Mouse (Mus musculus) heart, embryonic 10.5 days (tissue): ENCODE measurements around the gene Myo10. TPM values are rescaled to one million over a fixed set of nuclear protein-coding genes. Genes with fewer than 3 reads are reported as not detected.
A peak's percentile ranks its signal among the peaks of the same experiment; 100 is the strongest.

Experiments
- DNase-seq: peaks from one replicate; pipeline ENCODE4 v3.0.0-alpha.2; 2017; ENCODE audit warnings: low spot score
- H3K27ac ChIP-seq: fragments of 300-500 bp; sonication (generic); 2 replicates; pipeline ENCODE4 v1.5.1; 2016; ENCODE audit warnings: mild to moderate bottlenecking
- H3K27me3 ChIP-seq: fragments of 300-500 bp; sonication (generic); 2 replicates; pipeline ENCODE4 v1.6.1; 2016; ENCODE audit warnings: mild to moderate bottlenecking; ENCODE audit not compliant: poor library complexity, insufficient read depth, severe bottlenecking
- H3K36me3 ChIP-seq: fragments of 300-500 bp; sonication (generic); 2 replicates; pipeline ENCODE4 v1.6.1; 2016; ENCODE audit warnings: mild to moderate bottlenecking, moderate library complexity
- H3K4me1 ChIP-seq: fragments of 300-500 bp; sonication (generic); 2 replicates; pipeline ENCODE4 v1.6.1; 2016; ENCODE audit warnings: mild to moderate bottlenecking
- H3K4me3 ChIP-seq: fragments of 300-500 bp; sonication (generic); 2 replicates; pipeline ENCODE4 v1.5.1; 2016; ENCODE audit warnings: mild to moderate bottlenecking, moderate library complexity
- H3K9me3 ChIP-seq: fragments of 300-500 bp; sonication (generic); 2 replicates; pipeline ENCODE4 v1.6.1; 2016; ENCODE audit warnings: mild to moderate bottlenecking, moderate library complexity
- WGBS: fragments of 180-500 bp; shearing (Covaris S2); methylation state at CpG from one replicate; pipeline ENCODE4 v1.1.7; 2016; 5-methylcytosine and 5-hydroxymethylcytosine counted together
- polyA plus RNA-seq: library from polyadenylated mRNA; unstranded; fragments of >200 nt; fragmentation: Nextera tagmentation; extraction: Ambion mirVana; gene quantifications from 2 replicates; pipeline ENCODE4 v1.2.1, GENCODE M21; 2016

Myo10 gene
- polyA plus RNA-seq, 1 experiment from 2014 or later, result 21.0 TPM

DNA sequence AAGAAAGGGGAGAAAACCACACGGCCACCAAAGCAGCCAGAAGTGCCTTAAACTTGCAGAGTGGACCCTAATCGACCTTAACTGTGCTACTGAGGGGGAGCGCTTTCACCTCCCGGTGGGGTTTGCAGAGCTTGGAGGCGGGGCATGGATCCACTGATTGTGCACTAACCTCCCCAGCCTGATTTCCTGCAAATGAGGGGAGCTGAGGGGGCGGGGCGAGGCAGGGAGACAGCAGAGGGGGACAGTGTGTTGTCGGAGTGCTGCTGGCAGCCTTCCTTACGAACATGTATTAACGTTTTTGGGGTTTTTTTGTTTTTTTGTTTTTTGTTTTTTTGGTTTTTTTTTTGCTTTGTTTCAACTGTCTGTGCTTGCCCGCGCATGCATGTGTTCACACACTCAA lies 190.2 kb downstream of the Myo10 start:
- H3K9me3 ChIP-seq, result no peaks in the 10 kb centered on the region; the same call in 1 of the 2 replicates
- H3K27ac ChIP-seq, result no peak overlapping the region
- 67% methylated on average over 12 of the region's 12 CpGs for WGBS
- no peak for DNase-seq
- H3K36me3 ChIP-seq, result peaks cover 71% of the 10 kb centered on the region
- H3K4me1 ChIP-seq, result peaks cover 7% of the 10 kb centered on the region; the same call in 1 of the 2 replicates
- no peaks in the 10 kb centered on the region for H3K27me3 ChIP-seq
- no peak overlapping the region for H3K4me3 ChIP-seq

- no peak for DNase-seq
- peaks cover 51% of the 10 kb centered on the region for H3K36me3 ChIP-seq
- H3K27me3 ChIP-seq, result no peaks in the 10 kb centered on the region
- no peak overlapping the region for H3K27ac ChIP-seq
- 90% methylated on average over 3 of the region's 3 CpGs for WGBS
- H3K9me3 ChIP-seq, result no peaks in the 10 kb centered on the region; the same call in 1 of the 2 replicates
- H3K4me3 ChIP-seq, result no peak overlapping the region
- peaks cover 7% of the 10 kb centered on the region; the same call in 1 of the 2 replicates for H3K4me1 ChIP-seq
Observed at GRCm38 (mm10) chr15:25814535-25814934, 192.2 kb downstream of the Myo10 start.

DNA sequence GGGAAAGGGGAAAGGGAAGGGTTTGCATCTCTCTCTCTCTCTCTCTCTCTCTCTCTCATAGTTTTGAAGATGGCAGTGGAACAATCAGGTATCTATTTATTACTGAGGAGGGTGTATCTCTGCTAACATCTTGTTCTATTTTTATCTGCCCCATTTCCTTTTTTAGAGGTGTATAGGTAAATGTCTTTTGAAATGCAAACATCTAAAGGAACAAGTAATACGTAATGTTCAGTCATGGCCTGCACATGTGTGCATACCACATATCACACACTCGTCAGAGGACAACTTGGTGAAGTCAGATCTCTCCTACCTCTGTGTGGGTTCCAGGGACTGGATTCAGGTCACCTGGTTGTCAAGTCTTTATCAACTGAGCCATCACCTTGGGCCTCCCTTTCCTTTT lies 194.9 kb downstream of the Myo10 start:
- 90% methylated on average over 2 of the region's 2 CpGs for WGBS
- peaks cover 3% of the 10 kb centered on the region; the same call in 1 of the 2 replicates for H3K4me1 ChIP-seq
- peaks cover 24% of the 10 kb centered on the region for H3K36me3 ChIP-seq
- peaks cover 3% of the 10 kb centered on the region; the same call in 1 of the 2 replicates for H3K9me3 ChIP-seq
- H3K27ac ChIP-seq, result no peak overlapping the region
- H3K27me3 ChIP-seq, result no peaks in the 10 kb centered on the region
- DNase-seq, result no peak
- no peak overlapping the region for H3K4me3 ChIP-seq

GRCm38 (mm10) chr15:25821981-25822380 lies 199.7 kb downstream of the Myo10 start:
- Histone ChIP-seq H3K27ac (no peak overlapping the region), H3K4me3 (no peak overlapping the region), H3K9me3 (peaks cover 3% of the 10 kb centered on the region; the same call in 1 of the 2 replicates), H3K36me3 (no peaks in the 10 kb centered on the region), H3K4me1 (no peaks in the 10 kb centered on the region), H3K27me3 (no peaks in the 10 kb centered on the region)
- no peak for DNase-seq

GRCm38 (mm10) chr15:25822656-25823055 lies 200.3 kb downstream of the Myo10 start:
- H3K36me3 ChIP-seq, result no peaks in the 10 kb centered on the region
- H3K4me3 ChIP-seq, result no peak overlapping the region
- no peak overlapping the region for H3K27ac ChIP-seq
- WGBS, result 53% methylated on average over 3 of the region's 3 CpGs
- peaks cover 3% of the 10 kb centered on the region; the same call in 1 of the 2 replicates for H3K9me3 ChIP-seq
- DNase-seq, result no peak
- 0 out of 2 replicates have a peak, but pooled peaks cover 3% of the 10 kb centered on the region for H3K4me1 ChIP-seq
- no peaks in the 10 kb centered on the region for H3K27me3 ChIP-seq

DNA sequence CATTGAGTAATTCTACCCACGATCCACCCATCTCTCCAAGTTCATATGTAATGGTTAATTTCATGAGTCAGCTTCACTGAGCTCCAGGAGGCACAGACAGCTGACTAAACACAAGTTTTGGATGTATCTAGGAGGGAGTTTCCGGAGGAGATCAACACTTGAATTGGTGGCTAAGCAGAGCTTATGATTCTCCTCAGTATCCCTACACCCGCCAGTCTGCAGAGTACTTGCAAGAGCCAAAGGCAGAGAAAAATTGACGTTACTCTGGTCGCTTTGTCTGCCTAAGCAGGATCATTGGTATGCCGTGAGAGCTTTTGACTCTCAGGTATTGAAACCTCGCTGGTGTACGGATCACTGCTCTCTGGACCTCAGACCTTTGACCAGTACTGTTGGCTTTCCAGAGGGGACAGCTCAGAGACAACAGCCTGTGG lies 204.2 kb downstream of the Myo10 start:
- Histone ChIP-seq H3K27me3 (no peaks in the 10 kb centered on the region), H3K27ac (no peak overlapping the region), H3K4me1 (0 out of 2 replicates have a peak, but pooled peaks cover 3% of the 10 kb centered on the region), H3K9me3 (no peaks in the 10 kb centered on the region), H3K36me3 (no peaks in the 10 kb centered on the region), H3K4me3 (no peak overlapping the region)
- 86% methylated on average over 8 of the region's 8 CpGs for WGBS
- no peak for DNase-seq

- no peaks in the 10 kb centered on the region for H3K9me3 ChIP-seq
- no peak for DNase-seq
- H3K27me3 ChIP-seq, result no peaks in the 10 kb centered on the region
- H3K4me3 ChIP-seq, result no peak overlapping the region
- 76% methylated on average over 10 of the region's 10 CpGs for WGBS
- no peak overlapping the region for H3K27ac ChIP-seq
- H3K4me1 ChIP-seq, result 0 out of 2 replicates have a peak, but pooled peaks cover 3% of the 10 kb centered on the region
- H3K36me3 ChIP-seq, result no peaks in the 10 kb centered on the region
Observed at GRCm38 (mm10) chr15:25828464-25828863, 206.1 kb downstream of the Myo10 start.

- no peaks in the 10 kb centered on the region for H3K9me3 ChIP-seq
- WGBS, result 57% methylated on average over 2 of the region's 2 CpGs
- no peak for DNase-seq
- no peak overlapping the region for H3K27ac ChIP-seq
- H3K27me3 ChIP-seq, result no peaks in the 10 kb centered on the region
- 0 out of 2 replicates have a peak, but pooled peaks cover 3% of the 10 kb centered on the region for H3K4me1 ChIP-seq
- H3K36me3 ChIP-seq, result no peaks in the 10 kb centered on the region
- no peak overlapping the region for H3K4me3 ChIP-seq
Observed at GRCm38 (mm10) chr15:25830426-25830825, 208.1 kb downstream of the Myo10 start.

DNA sequence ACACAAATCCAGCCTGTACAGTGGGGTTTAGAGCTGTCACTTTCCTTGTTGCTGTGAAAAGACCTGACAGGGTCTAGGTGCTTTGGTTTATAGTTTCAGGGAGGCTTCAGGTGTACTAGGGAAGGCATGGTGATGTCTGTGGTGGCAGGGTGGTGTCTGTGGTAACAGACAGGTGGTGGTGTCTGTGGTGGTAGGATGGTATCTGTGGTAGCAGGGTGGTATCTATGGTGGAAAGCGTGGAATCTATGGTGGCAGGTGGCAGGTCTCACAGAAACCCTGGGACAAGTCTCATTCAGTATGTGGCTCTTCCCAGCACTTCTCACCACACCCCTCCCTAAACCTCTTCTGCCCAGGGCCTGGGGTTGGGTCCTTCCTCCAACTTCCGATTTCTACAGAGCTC lies 212.0 kb downstream of the Myo10 start:
- no peak overlapping the region for H3K4me3 ChIP-seq
- DNase-seq, result no peak
- no peak overlapping the region for H3K27ac ChIP-seq
- WGBS, result 75% methylated on average over 2 of the region's 2 CpGs
- no peaks in the 10 kb centered on the region for H3K36me3 ChIP-seq
- H3K4me1 ChIP-seq, result no peaks in the 10 kb centered on the region
- no peaks in the 10 kb centered on the region for H3K9me3 ChIP-seq
- no peaks in the 10 kb centered on the region for H3K27me3 ChIP-seq

DNA sequence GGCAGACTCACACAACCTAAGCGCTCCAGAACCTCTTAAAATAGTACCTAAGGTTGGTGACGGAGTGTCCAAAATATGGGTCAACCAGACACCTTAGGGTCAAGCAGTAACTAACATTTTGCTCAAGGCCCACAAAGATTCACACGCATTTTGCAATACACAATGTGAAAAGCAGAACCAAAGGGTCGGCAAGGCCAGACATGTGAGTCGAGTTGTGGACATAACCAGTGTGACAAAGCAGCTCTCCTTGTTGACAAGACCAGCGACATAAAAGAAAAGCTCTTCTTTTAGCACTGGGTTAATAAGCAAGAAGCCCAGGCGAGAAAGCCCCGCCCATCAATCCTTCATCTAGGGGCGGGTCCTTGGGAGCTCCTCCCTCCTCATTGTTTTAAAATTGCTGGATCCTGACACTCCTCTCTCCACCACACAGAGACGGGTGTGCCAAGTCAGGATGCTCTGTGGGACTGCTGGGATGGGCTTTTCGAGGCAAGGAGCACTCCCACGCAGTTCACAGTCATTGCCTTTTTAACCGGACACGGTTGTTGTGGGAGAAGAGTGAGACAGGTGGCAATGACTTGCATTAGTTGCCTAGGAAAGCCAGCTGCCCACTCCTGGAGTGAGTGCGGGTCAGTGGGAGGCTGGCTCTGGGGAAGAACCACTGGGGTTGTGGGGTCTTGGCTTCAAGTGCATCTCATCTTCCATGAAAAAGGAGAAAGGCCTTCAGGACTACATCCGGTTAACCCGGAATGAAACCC lies 212.8 kb downstream of the Myo10 start:
- H3K4me1 ChIP-seq, result no peaks in the 10 kb centered on the region
- H3K4me3 ChIP-seq, result no peak overlapping the region
- H3K36me3 ChIP-seq, result no peaks in the 10 kb centered on the region
- no peaks in the 10 kb centered on the region for H3K27me3 ChIP-seq
- 81% methylated on average over 17 of the region's 17 CpGs for WGBS
- no peak for DNase-seq
- H3K27ac ChIP-seq, result no peak overlapping the region
- H3K9me3 ChIP-seq, result no peaks in the 10 kb centered on the region

DNA sequence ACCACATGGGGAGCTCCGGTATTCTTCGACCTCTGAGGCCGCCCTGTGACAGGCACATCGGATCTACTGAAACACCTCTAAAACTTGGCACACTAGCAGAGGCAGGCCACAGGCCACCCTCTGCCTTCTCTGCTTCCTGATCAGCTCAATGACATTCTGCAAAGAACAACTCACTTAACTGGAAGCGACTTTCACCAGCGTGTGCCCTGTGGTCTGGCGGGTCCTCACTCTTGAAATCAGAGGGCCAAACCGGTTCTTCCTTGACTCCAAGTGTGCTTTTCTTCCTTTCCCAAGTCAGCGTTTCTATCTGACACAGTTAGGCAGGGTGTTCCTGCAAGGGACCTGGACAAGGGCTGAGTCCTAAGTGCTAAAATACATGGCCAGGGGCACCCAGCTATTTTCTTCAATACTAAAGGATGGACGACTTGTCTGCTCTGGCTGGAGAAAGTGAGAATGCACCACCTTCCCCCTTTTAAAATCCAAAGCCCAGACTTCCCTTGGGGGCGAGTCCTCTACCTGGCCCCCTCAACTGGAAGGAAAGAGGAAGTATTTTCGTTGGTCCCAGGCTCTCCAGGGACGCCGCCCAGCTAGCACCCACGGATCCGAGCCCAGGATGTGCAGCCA lies 220.2 kb downstream of the Myo10 start:
- H3K4me3 ChIP-seq, result peak overlapping the region; percentile 92
- H3K4me1 ChIP-seq, result peaks cover 11% of the 10 kb centered on the region
- H3K36me3 ChIP-seq, result no peaks in the 10 kb centered on the region
- 10% methylated on average over 16 of the region's 16 CpGs for WGBS
- no peak for DNase-seq
- H3K9me3 ChIP-seq, result no peaks in the 10 kb centered on the region
- H3K27ac ChIP-seq, result peak overlapping the region; percentile 87
- peaks cover 34% of the 10 kb centered on the region for H3K27me3 ChIP-seq

DNA sequence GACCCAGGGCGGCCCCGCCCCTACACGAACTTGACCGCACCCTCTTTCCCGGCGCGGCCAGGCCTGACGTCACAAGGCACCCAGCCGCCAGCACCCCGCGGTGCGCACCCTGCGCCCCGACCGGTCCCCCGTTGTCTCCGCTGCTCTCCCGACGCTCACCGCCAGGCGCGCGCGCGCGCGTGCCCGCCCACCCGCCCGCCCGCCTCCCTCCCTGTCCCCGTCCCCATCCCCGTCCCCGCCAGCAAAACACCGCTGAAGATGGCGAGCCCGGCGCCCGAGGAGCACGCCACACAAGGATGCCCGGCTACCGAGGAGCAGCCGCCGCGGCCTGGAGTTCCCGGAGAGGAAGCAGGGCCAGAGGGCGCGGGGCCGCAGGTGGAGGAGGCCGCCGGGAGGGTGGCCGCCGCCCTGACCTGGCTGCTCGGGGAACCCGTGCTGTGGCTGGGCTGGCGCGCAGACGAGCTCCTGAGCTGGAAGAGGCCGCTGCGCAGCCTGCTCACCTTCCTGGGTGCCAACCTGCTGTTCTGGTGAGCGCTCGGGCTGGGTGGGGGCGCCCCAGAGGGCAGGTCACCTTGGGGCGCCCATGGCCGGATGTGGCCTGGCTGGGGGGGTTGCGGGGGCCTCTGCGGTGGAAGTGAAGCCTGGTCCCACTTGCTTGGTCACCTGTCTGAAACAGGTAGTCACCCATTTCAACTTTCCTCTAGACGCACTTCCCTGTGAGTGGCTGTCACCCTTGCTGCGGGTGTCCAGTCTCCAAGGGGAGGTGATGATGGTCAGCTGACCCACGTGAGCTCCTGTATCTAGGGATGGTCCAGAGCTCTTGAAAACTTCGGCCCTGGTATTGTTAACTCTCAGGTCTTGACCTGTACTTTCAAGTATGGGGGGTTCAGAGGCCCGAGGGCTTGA lies 221.0 kb downstream of the Myo10 start, which contains the start of gene Retreg1:
Gene Retreg1 (plus strand): TSS at position 95 of the 906 bp plus-strand sequence.
- H3K9me3 ChIP-seq, result no peaks in the 10 kb centered on the region
- H3K36me3 ChIP-seq, result no peaks in the 10 kb centered on the region
- DNase-seq, result peak; percentile 79
- 1% methylated on average over 66 of the region's 72 CpGs for WGBS
- H3K27me3 ChIP-seq, result peaks cover 34% of the 10 kb centered on the region
- H3K27ac ChIP-seq, result peak within 1 kb of the TSS; percentile 87
- H3K4me1 ChIP-seq, result peaks cover 11% of the 10 kb centered on the region
- peak within 1 kb of the TSS; percentile 92 for H3K4me3 ChIP-seq
